Mouse (Mus musculus) spleen, adult 2 months (tissue): ENCODE results near the gene Gm4559. TPM values are rescaled to one million over a fixed set of nuclear protein-coding genes. Genes with fewer than 3 reads are reported as not detected.
A peak's percentile ranks its signal among the peaks of the same experiment; 100 is the strongest.
"Not testable (repeated sequence)": the region's sequence is repeated elsewhere in the genome, so short reads cannot be mapped to it uniquely, and the experiment has no call there.

Source experiments
- DNase-seq, 2 experiments: peaks; one replicate each; pipeline versions ENCODE4 v3.0.0 to v3.0.0-alpha.2; 2012 to 2021; ENCODE audit warnings: low spot score in 2 of 2, low read depth in 1 of 2
- H3K27ac ChIP-seq: fragments of 200-500 bp; 2 replicates; pipeline ENCODE4 v1.5.1; 2012; ENCODE audit warnings: low read length, inconsistent platforms; ENCODE audit not compliant: insufficient read depth
- H3K27me3 ChIP-seq: fragments of 200-500 bp; 2 replicates; pipeline ENCODE4 v1.6.1; 2012; ENCODE audit warnings: mild to moderate bottlenecking, moderate library complexity, low read length, inconsistent platforms; ENCODE audit not compliant: control insufficient read depth, insufficient read depth
- H3K36me3 ChIP-seq: fragments of 200-500 bp; 2 replicates; pipeline ENCODE4 v1.6.1; 2012; ENCODE audit warnings: mild to moderate bottlenecking, low read length, inconsistent platforms; ENCODE audit not compliant: control insufficient read depth, insufficient read depth
- H3K4me1 ChIP-seq: fragments of 200-500 bp; 2 replicates; pipeline ENCODE4 v1.6.1; 2011; ENCODE audit warnings: inconsistent platforms; ENCODE audit not compliant: control insufficient read depth, insufficient read depth, insufficient read length
- H3K4me3 ChIP-seq: fragments of 200-500 bp; 2 replicates; pipeline ENCODE4 v1.5.1; 2011; ENCODE audit warnings: mild to moderate bottlenecking, inconsistent platforms; ENCODE audit not compliant: insufficient read depth, insufficient read length; ENCODE audit errors: extremely low read depth
- CTCF ChIP-seq: fragments of 200-500 bp; IDR thresholded peaks from 2 replicates; pipeline ENCODE4 v1.5.1; 2011; ENCODE audit warnings: mild to moderate bottlenecking, inconsistent platforms; ENCODE audit not compliant: insufficient read depth, insufficient read length, insufficient replicate concordance; ENCODE audit errors: extremely low read depth
- POLR2A ChIP-seq: fragments of 200-500 bp; IDR thresholded peaks from 2 replicates; pipeline ENCODE4 v1.6.1; 2011; ENCODE audit warnings: low read depth, low read length, inconsistent platforms
- WGBS: fragments of 180-500 bp; shearing (Covaris S2); methylation state at CpG from one replicate; pipeline ENCODE4 v1.1.7; 2018; 5-methylcytosine and 5-hydroxymethylcytosine counted together
- polyA plus RNA-seq: library from polyadenylated mRNA; depleted of rRNA; stranded (reverse); fragments of >200 nt; gene quantifications from 2 replicates; pipeline ENCODE4 v1.2.3, GENCODE M21; 2012

The Gm4559 gene
- polyA plus RNA-seq, 1 experiment: not detected

DNA sequence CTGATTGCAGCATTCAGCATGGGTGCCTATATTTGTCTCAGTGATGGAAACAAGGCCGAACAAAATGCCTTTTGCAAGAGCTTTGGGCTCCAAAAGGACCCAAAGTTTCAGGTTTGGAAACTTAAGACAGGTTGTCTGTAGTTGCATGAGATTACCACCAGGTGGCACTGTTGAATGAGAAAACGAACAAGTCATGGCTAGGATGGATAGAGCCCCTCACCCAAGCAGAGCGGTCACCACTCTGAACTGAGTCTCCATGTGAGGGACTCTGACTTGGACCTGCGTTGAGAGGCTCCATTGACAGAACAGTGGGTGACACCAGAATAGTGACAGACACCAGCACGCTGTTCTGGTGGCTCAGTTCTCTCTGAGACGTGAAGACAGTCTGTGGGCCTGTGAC, 42.4 kb upstream of the Gm4559 start:
- H3K36me3 ChIP-seq: no peaks in the 10 kb centered on the region
- H3K4me1 ChIP-seq: no peaks in the 10 kb centered on the region
- TF ChIP-seq POLR2A (no peak), CTCF (peak; percentile 33; the same call in 1 of the 2 replicates)
- DNase-seq: no peak
- H3K27me3 ChIP-seq: no peaks in the 10 kb centered on the region
- 52% methylated on average over 6 of the region's 6 CpGs for WGBS
- H3K27ac ChIP-seq: no peak overlapping the region
- H3K4me3 ChIP-seq: no peak overlapping the region

DNA sequence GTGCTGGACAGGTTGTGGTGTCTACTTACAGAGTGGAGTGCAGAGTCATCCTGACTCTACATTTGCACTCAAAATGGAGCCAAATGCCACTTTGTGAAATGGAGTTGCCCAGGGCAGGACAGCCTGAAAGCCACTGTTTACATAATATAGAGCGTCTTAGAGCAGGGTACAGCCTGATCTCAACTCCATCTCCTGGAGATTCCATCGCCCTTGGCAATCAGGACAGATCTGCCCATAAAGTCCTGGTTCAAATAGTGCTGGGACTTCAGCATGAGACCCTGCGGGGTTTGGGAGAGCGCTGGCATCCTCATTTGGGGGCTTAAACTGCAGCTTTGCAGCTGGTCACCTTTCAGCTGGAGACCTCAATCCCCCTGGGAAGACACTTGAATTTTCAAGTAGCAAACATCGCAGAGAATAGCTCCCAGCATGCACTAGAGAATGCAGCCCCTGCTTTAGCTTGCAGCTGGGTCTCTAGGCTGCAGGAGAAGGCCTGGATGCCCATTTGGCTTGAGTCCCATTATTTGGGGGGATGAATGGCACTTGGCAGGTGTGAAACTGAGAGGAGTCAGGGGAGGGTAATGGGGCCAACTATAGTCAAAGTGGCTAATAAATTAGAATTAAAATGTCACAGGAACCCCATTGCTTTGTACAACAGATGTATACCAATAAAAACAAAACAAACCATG, 40.6 kb upstream of the Gm4559 start:
- WGBS: 70% methylated on average over 5 of the region's 5 CpGs
- Histone ChIP-seq H3K4me1 (no peaks in the 10 kb centered on the region), H3K4me3 (no peak overlapping the region), H3K27me3 (no peaks in the 10 kb centered on the region), H3K36me3 (no peaks in the 10 kb centered on the region), H3K27ac (no peak overlapping the region)
- TF ChIP-seq CTCF: no peak
- no peak for TF ChIP-seq POLR2A
- DNase-seq: no peak

DNA sequence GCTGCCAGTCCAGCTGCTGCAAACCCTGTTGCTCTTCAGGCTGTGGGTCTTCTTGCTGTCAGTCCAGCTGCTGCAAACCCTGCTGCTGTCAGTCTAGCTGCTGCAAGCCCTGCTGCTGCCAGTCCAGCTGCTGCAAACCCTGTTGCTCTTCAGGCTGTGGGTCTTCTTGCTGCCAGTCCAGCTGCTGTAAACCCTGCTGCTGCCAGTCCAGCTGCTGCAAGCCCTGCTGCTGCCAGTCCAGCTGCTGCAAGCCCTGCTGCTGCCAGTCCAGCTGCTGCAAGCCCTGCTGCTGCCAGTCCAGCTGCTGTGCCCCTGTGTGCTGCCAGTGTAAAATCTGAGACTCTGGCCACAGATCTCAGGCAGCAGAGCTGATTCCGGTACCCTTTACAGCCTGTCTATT, 29.8 kb upstream of the Gm4559 start:
- not testable (repeated sequence) for H3K36me3 ChIP-seq, DNase-seq, H3K27ac ChIP-seq, H3K27me3 ChIP-seq, H3K4me3 ChIP-seq, H3K4me1 ChIP-seq
- WGBS: 96% methylated on average over 1 of the region's 1 CpGs

DNA sequence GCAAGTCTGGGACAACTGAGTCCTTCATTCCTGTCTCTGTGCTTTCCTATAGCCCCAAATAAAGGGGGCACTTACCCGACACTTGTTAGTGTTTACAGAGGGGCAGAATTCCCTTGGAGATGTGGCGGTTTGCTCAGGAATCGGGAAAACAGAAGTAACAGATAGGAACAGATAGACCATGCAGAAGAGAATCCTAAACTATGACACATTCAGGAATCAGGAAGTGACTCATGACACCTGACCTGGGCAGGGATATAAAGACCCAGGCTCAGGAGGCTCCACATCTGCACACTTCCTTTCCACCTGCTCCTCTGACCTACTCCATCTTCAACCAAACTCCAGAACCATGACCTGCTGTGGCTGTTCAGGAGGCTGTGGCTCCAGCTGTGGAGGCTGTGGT, 29.1 kb upstream of the Gm4559 start, which contains the start of gene Krtap5-4:
Gene Krtap5-4 (plus strand): TSS at position 301 of the 400 bp plus-strand sequence.
- Histone ChIP-seq H3K36me3 (no peaks in the 10 kb centered on the region), H3K4me1 (no peaks in the 10 kb centered on the region), H3K4me3 (no peak within 1 kb of the TSS), H3K27ac (no peak within 1 kb of the TSS), H3K27me3 (no peaks in the 10 kb centered on the region)
- TF ChIP-seq POLR2A (no peak), CTCF (no peak)
- no peak for DNase-seq
- WGBS: 38% methylated on average over 3 of the region's 3 CpGs

DNA sequence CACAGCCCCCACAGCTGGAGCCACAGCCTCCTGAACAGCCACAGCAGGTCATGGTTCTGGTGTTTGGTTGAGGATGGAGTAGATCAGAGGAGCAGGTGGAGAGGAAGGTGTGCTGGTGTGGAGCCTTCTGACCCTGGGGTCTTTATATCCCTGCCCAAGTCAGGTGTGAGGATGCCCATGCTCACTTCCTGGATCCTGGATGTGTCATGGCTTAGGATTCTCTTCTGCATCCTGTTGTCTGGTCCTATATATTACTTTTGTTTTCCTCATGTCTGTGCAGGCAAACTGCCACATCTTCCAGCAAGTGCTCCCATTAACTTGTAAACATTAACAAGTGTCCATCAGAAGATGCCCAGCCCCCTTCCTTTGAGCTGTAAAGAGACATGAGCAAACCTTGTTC, 22.9 kb upstream of the Gm4559 start, which contains the start of gene Krtap5-1:
Gene Krtap5-1 (minus strand): TSS at position 101 of the 400 bp plus-strand sequence.
- H3K27ac ChIP-seq, H3K36me3 ChIP-seq, H3K27me3 ChIP-seq, DNase-seq, H3K4me3 ChIP-seq, H3K4me1 ChIP-seq: not testable (repeated sequence)

GRCm38 (mm10) chr7:142296108-142296507, 21.9 kb upstream of the Gm4559 start:
- H3K4me3 ChIP-seq, H3K27ac ChIP-seq, DNase-seq, H3K4me1 ChIP-seq, H3K27me3 ChIP-seq, H3K36me3 ChIP-seq: not testable (repeated sequence)
- WGBS: 32% methylated on average over 4 of the region's 4 CpGs

DNA sequence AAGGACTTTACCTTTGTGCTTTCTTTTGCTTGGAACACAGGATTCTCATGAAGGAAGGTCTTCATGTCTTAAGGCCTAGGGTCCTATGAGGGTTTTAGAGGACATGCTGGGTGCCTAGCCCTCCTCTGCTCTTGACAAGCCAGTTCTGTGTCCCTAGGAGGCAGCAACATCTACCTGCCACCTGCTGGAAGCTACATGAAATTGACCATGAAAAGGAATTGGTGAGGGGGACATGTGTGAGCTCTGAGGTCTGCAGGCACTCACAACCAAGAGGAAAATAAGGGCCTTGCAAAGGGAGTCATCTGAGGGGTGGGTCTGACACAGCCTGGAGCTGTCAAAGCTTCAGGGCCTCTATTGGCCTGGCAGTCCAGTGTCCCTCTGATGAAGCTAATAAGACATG, 21.3 kb upstream of the Gm4559 start:
- Histone ChIP-seq H3K4me3 (no peak overlapping the region), H3K36me3 (no peaks in the 10 kb centered on the region), H3K27ac (no peak overlapping the region), H3K27me3 (no peaks in the 10 kb centered on the region; the same call in 1 of the 2 replicates), H3K4me1 (no peaks in the 10 kb centered on the region)
- TF ChIP-seq POLR2A (no peak), CTCF (no peak)
- no peak for DNase-seq
